Mouse (Mus musculus) liver, adult 2 months (tissue): ENCODE results near the gene Slc48a1.

Experiments
- CTCF ChIP-seq: fragments of 200-500 bp; IDR thresholded peaks from 2 replicates; pipeline ENCODE4 v1.5.1; 2011; ENCODE audit warnings: low read depth, low read length, control low read depth
- POLR2A ChIP-seq: fragments of 200-500 bp; IDR thresholded peaks from 2 replicates; pipeline ENCODE4 v1.6.1; 2011; ENCODE audit warnings: low read length, control low read depth; ENCODE audit not compliant: insufficient read depth; ENCODE audit errors: extremely low read depth

DNA sequence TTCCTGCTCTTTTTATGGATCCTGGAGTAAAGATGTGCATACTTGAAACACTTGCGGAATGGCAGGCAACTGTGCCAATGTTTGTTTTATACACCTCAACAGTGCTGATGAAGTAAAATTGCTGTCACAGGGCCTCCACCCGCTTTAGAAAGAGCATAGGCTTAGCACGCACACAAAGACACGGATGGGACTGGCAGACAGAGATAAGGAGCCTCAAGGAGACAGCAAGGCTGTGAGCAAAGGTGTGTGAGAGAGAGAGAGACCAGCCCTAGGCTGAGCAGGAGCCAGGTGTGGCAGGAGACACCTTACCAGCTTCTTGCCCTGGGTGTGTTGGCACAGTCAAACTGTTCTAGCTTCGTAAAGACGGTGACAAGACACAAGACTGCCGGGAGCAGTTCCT, 39.4 kb upstream of the Slc48a1 start:
- TF ChIP-seq CTCF (no peak), POLR2A (no peak)
